Mouse (Mus musculus) myocyte (in vitro differentiated cells): ENCODE measurements around the gene Dscaml1.

Experiments
- CEBPB ChIP-seq: IDR thresholded peaks from 2 replicates; pipeline ENCODE4 v1.6.1; 2011; ENCODE audit warnings: mild to moderate bottlenecking, moderate library complexity; ENCODE audit not compliant: poor library complexity, insufficient read depth, severe bottlenecking
- MAX ChIP-seq: IDR thresholded peaks from one replicate; pipeline ENCODE4 v1.6.1; 2011; ENCODE audit warnings: low read depth, mild to moderate bottlenecking, control low read depth
- MYOD1 ChIP-seq, 3 experiments: IDR thresholded peaks; one replicate each; pipeline ENCODE4 v1.6.1; 2011; ENCODE audit warnings: control low read depth in 2 of 3, low read depth in 2 of 3, mild to moderate bottlenecking in 2 of 3, moderate library complexity in 1 of 3; ENCODE audit not compliant: insufficient read length in 2 of 3, control insufficient read depth in 1 of 3
- MYOG ChIP-seq, 3 experiments: IDR thresholded peaks; one replicate each; pipeline ENCODE4 v1.6.1; 2011; ENCODE audit warnings: control low read depth in 2 of 3, low read depth in 2 of 3, mild to moderate bottlenecking in 2 of 3; ENCODE audit not compliant: insufficient read length in 2 of 3, control insufficient read depth in 1 of 3, insufficient read depth in 1 of 3
- POLR2A ChIP-seq: IDR thresholded peaks from one replicate; pipeline ENCODE4 v1.6.1; 2011; ENCODE audit warnings: low read depth, mild to moderate bottlenecking, control low read depth, moderate library complexity; ENCODE audit not compliant: insufficient read length
- SRF ChIP-seq: IDR thresholded peaks from one replicate; pipeline ENCODE4 v1.6.1; 2011; ENCODE audit warnings: low read depth; ENCODE audit not compliant: control insufficient read depth, insufficient read length
- TCF12 ChIP-seq: IDR thresholded peaks from one replicate; pipeline ENCODE4 v1.6.1; 2011; ENCODE audit warnings: mild to moderate bottlenecking, control low read depth; ENCODE audit not compliant: poor library complexity, insufficient read depth, severe bottlenecking
- USF1 ChIP-seq: IDR thresholded peaks from one replicate; pipeline ENCODE4 v1.6.1; 2011; ENCODE audit warnings: low read depth, mild to moderate bottlenecking, control low read depth, moderate library complexity

GRCm38 (mm10) chr9:45421209-45421608 lies 5.2 kb upstream of the Dscaml1 start:
- no peak for TF ChIP-seq MYOD1 (IDR thresholded peaks at IDR 0.05; ENCODE audit: control insufficient read depth in 1 of 3, insufficient read length in 2 of 3, low read depth in 2 of 3)
- TF ChIP-seq POLR2A: no peak
- TF ChIP-seq USF1: no peak
- no peak for TF ChIP-seq TCF12
- no peak for TF ChIP-seq MYOG (IDR thresholded peaks at IDR 0.05; ENCODE audit: control insufficient read depth in 1 of 3, insufficient read depth in 1 of 3, insufficient read length in 2 of 3, low read depth in 2 of 3)
- TF ChIP-seq SRF: no peak
- TF ChIP-seq MAX: no peak
- TF ChIP-seq CEBPB: no peak
